Mouse (Mus musculus): ENCODE measurements around the gene Tbc1d22a.

DNA sequence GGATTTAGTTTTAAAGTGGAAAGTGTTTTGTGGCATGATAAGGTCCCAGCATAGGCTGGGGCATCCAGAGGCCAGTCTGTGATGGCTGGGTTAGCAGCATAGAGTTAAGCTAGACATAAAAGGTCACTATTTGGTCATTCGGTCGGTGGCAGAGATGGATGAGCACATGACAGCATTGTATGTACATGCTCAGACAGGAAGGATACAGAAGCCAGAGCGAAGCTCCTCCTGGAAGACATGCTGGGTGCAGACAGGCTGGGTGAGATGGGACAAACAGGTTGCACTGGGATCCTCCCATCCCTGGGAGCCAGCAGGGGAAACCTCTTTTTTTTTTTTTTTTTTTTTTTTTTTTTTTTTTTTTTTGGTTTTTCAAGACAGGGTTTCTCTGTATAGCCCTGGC, 22.3 kb upstream of the Tbc1d22a start:
- TF ChIP-seq CTCF (IDR thresholded peaks at IDR 0.05; ENCODE audit: low read depth, low read length) (no peak), POLR2A (IDR thresholded peaks at IDR 0.05; ENCODE audit: borderline replicate concordance, low read depth, low read length) (no peak)

Measured in bone marrow macrophage, adult 2 months (primary cell).